Mouse (Mus musculus) C2C12 (cell line): ENCODE data around the gene Pigm.

Experiments
- CTCF ChIP-seq: IDR thresholded peaks from one replicate; pipeline ENCODE4 v1.5.1; 2011; ENCODE audit not compliant: control insufficient read depth, insufficient read depth, insufficient read length
- FOSL1 ChIP-seq: IDR thresholded peaks from one replicate; pipeline ENCODE4 v1.8.0; 2011; ENCODE audit warnings: mild to moderate bottlenecking, low read length; ENCODE audit not compliant: poor library complexity, insufficient read depth, severe bottlenecking
- MAX ChIP-seq: IDR thresholded peaks from one replicate; pipeline ENCODE4 v1.6.1; 2011; ENCODE audit warnings: mild to moderate bottlenecking, control low read depth
- MYOD1 ChIP-seq: IDR thresholded peaks from one replicate; pipeline ENCODE4 v1.6.1; 2011; ENCODE audit warnings: low read depth; ENCODE audit not compliant: control insufficient read depth, insufficient read length
- MYOG ChIP-seq: IDR thresholded peaks from one replicate; pipeline ENCODE4 v1.6.1; 2011; ENCODE audit not compliant: control insufficient read depth, insufficient read length; ENCODE audit errors: extremely low read depth
- USF1 ChIP-seq: IDR thresholded peaks from one replicate; pipeline ENCODE4 v1.6.1; 2011; ENCODE audit warnings: low read depth, mild to moderate bottlenecking, control low read depth, moderate library complexity

- TF ChIP-seq MYOD1 (no peak), CTCF (peak; percentile 74), MAX (no peak), USF1 (no peak), FOSL1 (no peak), MYOG (no peak)
These were observed 35.9 kb downstream of the Pigm start for GRCm38 (mm10) chr1:172412204-172412603.
